Mouse (Mus musculus) liver, embryonic 14.5 days (tissue): ENCODE results near the gene Gm28035. TPM values are rescaled to one million over a fixed set of nuclear protein-coding genes. Genes with fewer than 3 reads are reported as not detected.

Experiments
- ATAC-seq: fragments of 200-750 bp; cut with Nextera tagmentation; 2 replicates; pipeline ENCODE4 v1.8.0; 2017; ENCODE audit warnings: moderate number of reproducible peaks, mild to moderate bottlenecking, moderate library complexity; ENCODE audit not compliant: insufficient read depth
- DNase-seq, 3 experiments: peaks; one replicate each; pipeline ENCODE4 v3.0.0-alpha.2; 2012 to 2013; ENCODE audit warnings: low read depth in 3 of 3, low spot score in 3 of 3
- H3K27ac ChIP-seq: fragments of 300-500 bp; sonication (generic); 2 replicates; pipeline ENCODE4 v1.5.1; 2014; ENCODE audit warnings: moderate library complexity, mild to moderate bottlenecking, control low read depth, inconsistent platforms
- H3K27me3 ChIP-seq: fragments of 300-500 bp; sonication (generic); 2 replicates; pipeline ENCODE4 v1.6.1; 2014; ENCODE audit warnings: mild to moderate bottlenecking, low read length, moderate library complexity; ENCODE audit not compliant: control insufficient read depth, insufficient read depth
- H3K36me3 ChIP-seq: fragments of 300-500 bp; sonication (generic); replicated peaks from 2 replicates; pipeline ENCODE4 v1.6.1; 2014; ENCODE audit warnings: low read depth; ENCODE audit not compliant: control insufficient read depth, insufficient read depth
- H3K4me1 ChIP-seq, 2 experiments: fragments of 200-500 bp in 1 of 2; fragments of 300-500 bp in 1 of 2; sonication (generic) in 1 of 2; replicated peaks; 2 replicates each; pipeline ENCODE4 v1.6.1; 2012 to 2014; ENCODE audit warnings: antibody characterized with exemption in 1 of 2, inconsistent platforms in 1 of 2, low read length in 1 of 2; ENCODE audit not compliant: control insufficient read depth in 2 of 2, insufficient read depth in 2 of 2
- H3K4me2 ChIP-seq: fragments of 300-500 bp; sonication (generic); 2 replicates; pipeline ENCODE4 v1.6.1; 2014; ENCODE audit warnings: low read depth, mild to moderate bottlenecking, control low read depth, moderate library complexity
- H3K4me3 ChIP-seq, 2 experiments: fragments of 200-500 bp in 1 of 2; fragments of 300-500 bp in 1 of 2; sonication (generic) in 1 of 2; 2 replicates each; pipeline ENCODE4 v1.5.1; 2012 to 2014; ENCODE audit warnings: low read depth in 2 of 2, low read length in 2 of 2, mild to moderate bottlenecking in 2 of 2, control low read depth in 1 of 2, inconsistent platforms in 1 of 2, moderate library complexity in 1 of 2; ENCODE audit not compliant: insufficient read depth in 1 of 2
- H3K9ac ChIP-seq: fragments of 300-500 bp; sonication (generic); replicated peaks from 2 replicates; pipeline ENCODE4 v1.6.1; 2014; ENCODE audit warnings: mild to moderate bottlenecking, control low read depth, moderate library complexity
- H3K9me3 ChIP-seq: fragments of 300-500 bp; sonication (generic); 2 replicates; pipeline ENCODE4 v1.6.1; 2016; ENCODE audit warnings: low read length, mixed read lengths; ENCODE audit not compliant: control insufficient read depth
- CTCF ChIP-seq: IDR thresholded peaks from 2 replicates; pipeline ENCODE4 v1.5.1; 2016; ENCODE audit warnings: antibody characterized with exemption, low read depth, control low read depth
- EP300 ChIP-seq: IDR thresholded peaks from 2 replicates; pipeline ENCODE4 v1.6.1; 2016; ENCODE audit warnings: antibody characterized with exemption, low read depth
- WGBS: fragments of 180-500 bp; shearing (Covaris S2); extraction: QIAGEN DNeasy Blood & Tissue Kit; methylation state at CpG from one replicate; pipeline ENCODE4 v1.1.7; 2014; ENCODE audit not compliant: insufficient replicate concordance; 5-methylcytosine and 5-hydroxymethylcytosine counted together
- polyA plus RNA-seq, 2 experiments: library from polyadenylated mRNA; depleted of rRNA in 1 of 2; stranded (reverse) in 1 of 2; unstranded in 1 of 2; fragments of >200 nt; fragmentation: Nextera tagmentation in 1 of 2; extraction: Ambion mirVana in 1 of 2; gene quantifications; 2 replicates each; pipeline versions ENCODE4 v1.2.1 to v1.2.3; 2012 to 2014

The Gm28035 gene
- polyA plus RNA-seq, 2 experiments: 1.1 TPM; not detected in 1

GRCm38 (mm10) chr2:30316955-30317354 is 76.6 kb downstream of the Gm28035 start:
- H3K4me1 ChIP-seq: no peaks in the 10 kb centered on the region
- no peak for TF ChIP-seq CTCF
- no peak for TF ChIP-seq EP300
- no peak overlapping the region for H3K27ac ChIP-seq
- no peak for DNase-seq
- H3K9me3 ChIP-seq: no peaks in the 10 kb centered on the region
- ATAC-seq: no peak
- H3K27me3 ChIP-seq: no peaks in the 10 kb centered on the region
- no peak overlapping the region for H3K4me2 ChIP-seq
- no peak overlapping the region for H3K9ac ChIP-seq
- WGBS: 83% methylated on average over 5 of the region's 5 CpGs
- H3K4me3 ChIP-seq: no peak overlapping the region
- H3K36me3 ChIP-seq: peaks cover 54% of the 10 kb centered on the region

GRCm38 (mm10) chr2:30319260-30319659 is 78.9 kb downstream of the Gm28035 start:
- Histone ChIP-seq H3K27ac (no peak overlapping the region), H3K4me1 (no peaks in the 10 kb centered on the region), H3K9me3 (no peaks in the 10 kb centered on the region), H3K4me2 (no peak overlapping the region), H3K36me3 (peaks cover 49% of the 10 kb centered on the region), H3K27me3 (no peaks in the 10 kb centered on the region), H3K4me3 (no peak overlapping the region), H3K9ac (no peak overlapping the region)
- DNase-seq (peak in 1 of 3 experiments; percentile 11), ATAC-seq (peak; percentile 51; the same call in 1 of the 2 replicates)
- TF ChIP-seq EP300: no peak
- no peak for TF ChIP-seq CTCF
- WGBS: 74% methylated on average over 4 of the region's 4 CpGs

DNA sequence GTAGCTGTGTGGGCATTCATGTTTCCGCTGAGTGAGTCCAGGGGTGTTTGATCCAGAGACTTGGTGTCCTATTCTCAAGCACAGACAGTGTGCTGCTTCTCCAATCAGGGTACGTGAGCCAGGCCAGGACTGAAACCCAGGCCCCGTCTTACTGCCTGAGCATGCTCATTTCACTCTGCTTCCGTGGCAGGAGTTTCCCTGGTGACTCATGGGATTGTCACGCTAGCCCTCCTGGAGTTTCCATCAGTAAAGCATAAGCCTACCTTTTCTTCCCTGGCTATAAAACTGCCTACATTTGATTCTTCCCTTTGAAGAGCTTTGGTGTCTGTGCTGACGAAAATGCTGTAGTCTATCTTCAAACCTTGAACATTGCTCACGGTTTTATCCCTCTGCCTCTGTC is 82.7 kb downstream of the Gm28035 start:
- H3K4me1 ChIP-seq: no peaks in the 10 kb centered on the region
- no peaks in the 10 kb centered on the region for H3K9me3 ChIP-seq
- DNase-seq (no peak), ATAC-seq (no peak)
- no peaks in the 10 kb centered on the region for H3K27me3 ChIP-seq
- TF ChIP-seq CTCF: no peak
- TF ChIP-seq EP300: no peak
- H3K4me2 ChIP-seq: no peak overlapping the region
- WGBS: 79% methylated on average over 7 of the region's 7 CpGs
- H3K4me3 ChIP-seq: no peak overlapping the region
- no peak overlapping the region for H3K9ac ChIP-seq
- no peak overlapping the region for H3K27ac ChIP-seq
- peaks cover 48% of the 10 kb centered on the region for H3K36me3 ChIP-seq

DNA sequence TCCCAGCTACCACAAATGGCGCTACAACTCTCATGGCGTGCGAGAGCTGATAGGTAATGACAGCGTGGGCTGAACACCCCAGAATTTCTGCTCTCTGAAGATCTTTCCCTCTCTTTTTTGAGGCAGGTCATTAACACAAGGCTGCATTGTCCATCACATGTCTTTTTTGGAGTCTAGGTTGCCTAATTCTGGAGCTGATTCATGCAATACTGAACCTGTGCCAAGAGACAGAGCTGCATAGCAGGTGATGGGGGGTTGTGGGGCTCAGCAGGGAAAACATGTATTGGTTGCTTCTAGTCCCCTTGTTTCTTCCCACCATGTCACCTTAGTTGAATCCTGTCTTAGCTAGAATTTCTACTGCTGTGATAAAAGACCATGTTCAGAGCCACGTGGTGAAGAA is 84.9 kb downstream of the Gm28035 start:
- H3K4me1 ChIP-seq: no peaks in the 10 kb centered on the region
- 82% methylated on average over 5 of the region's 5 CpGs for WGBS
- ATAC-seq: no peak
- peaks cover 60% of the 10 kb centered on the region for H3K36me3 ChIP-seq
- no peak overlapping the region for H3K27ac ChIP-seq
- TF ChIP-seq EP300 (no peak), CTCF (no peak)
- DNase-seq: no peak
- H3K9me3 ChIP-seq: no peaks in the 10 kb centered on the region
- H3K4me2 ChIP-seq: no peak overlapping the region
- H3K27me3 ChIP-seq: no peaks in the 10 kb centered on the region
- H3K4me3 ChIP-seq: no peak overlapping the region
- no peak overlapping the region for H3K9ac ChIP-seq

- ATAC-seq (no peak), DNase-seq (no peak)
- Histone ChIP-seq H3K4me2 (no peak overlapping the region), H3K4me3 (no peak overlapping the region), H3K9me3 (no peaks in the 10 kb centered on the region), H3K27me3 (no peaks in the 10 kb centered on the region), H3K9ac (no peak overlapping the region), H3K36me3 (peaks cover 77% of the 10 kb centered on the region), H3K4me1 (no peaks in the 10 kb centered on the region), H3K27ac (no peak overlapping the region)
- WGBS: 76% methylated on average over 7 of the region's 7 CpGs
- TF ChIP-seq EP300: no peak
- no peak for TF ChIP-seq CTCF
These were observed 86.9 kb downstream of the Gm28035 start for GRCm38 (mm10) chr2:30327276-30327675.

DNA sequence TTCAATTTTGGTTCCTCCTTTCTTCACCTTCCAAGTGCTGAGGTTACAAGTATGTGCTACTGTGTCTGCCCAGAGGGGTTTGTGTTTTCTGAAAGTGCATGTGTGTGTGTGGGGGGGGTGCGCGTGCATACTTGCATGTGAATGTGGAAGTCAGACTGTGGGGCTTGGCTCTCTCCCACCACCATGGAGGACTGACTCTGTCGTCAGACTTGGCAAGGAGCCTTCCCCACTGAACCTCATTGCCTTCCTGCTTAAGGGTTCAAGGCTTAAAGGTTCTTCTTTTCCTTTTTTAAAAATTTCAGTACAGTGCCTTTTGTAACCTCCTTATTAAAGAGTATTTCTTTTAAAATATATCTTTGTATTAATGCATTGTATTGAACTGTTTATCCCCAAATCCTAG is 88.4 kb downstream of the Gm28035 start:
- TF ChIP-seq EP300: no peak
- TF ChIP-seq CTCF: no peak
- Histone ChIP-seq H3K27ac (no peak overlapping the region), H3K4me1 (no peaks in the 10 kb centered on the region), H3K27me3 (no peaks in the 10 kb centered on the region), H3K4me3 (no peak overlapping the region), H3K4me2 (no peak overlapping the region), H3K36me3 (peaks cover 77% of the 10 kb centered on the region), H3K9ac (no peak overlapping the region), H3K9me3 (no peaks in the 10 kb centered on the region)
- WGBS: 80% methylated on average over 3 of the region's 3 CpGs
- DNase-seq (no peak), ATAC-seq (no peak)

Other genes starting within 250 kb of the Gm28035 start
- gene Wdr34, start 191.7 kb upstream of the Gm28035 start, polyA plus RNA-seq (2012; rRNA removed): 5.6 and 5.8 TPM in 2 replicates
- gene Wdr34, start 191.7 kb upstream of the Gm28035 start, polyA plus RNA-seq (2014; fragmentation: Nextera tagmentation; extraction: Ambion mirVana): 6.0 and 6.8 TPM in 2 replicates
- 56.1 and 159 TPM in 2 replicates for gene Set, start 183.2 kb upstream of the Gm28035 start, polyA plus RNA-seq (2012; rRNA removed)
- gene Set, start 183.2 kb upstream of the Gm28035 start, polyA plus RNA-seq (2014; fragmentation: Nextera tagmentation; extraction: Ambion mirVana): 179 and 189 TPM in 2 replicates
- 3.0 and 3.5 TPM in 2 replicates for gene Pkn3, start 162.9 kb upstream of the Gm28035 start, polyA plus RNA-seq (2012; rRNA removed)
- 1.8 and 2.0 TPM in 2 replicates for gene Pkn3, start 162.9 kb upstream of the Gm28035 start, polyA plus RNA-seq (2014; fragmentation: Nextera tagmentation; extraction: Ambion mirVana)
- 23.4 and 25.5 TPM in 2 replicates for gene Zdhhc12, start 146.9 kb upstream of the Gm28035 start, polyA plus RNA-seq (2012; rRNA removed)
- 17.4 and 21.5 TPM in 2 replicates for gene Zdhhc12, start 146.9 kb upstream of the Gm28035 start, polyA plus RNA-seq (2014; fragmentation: Nextera tagmentation; extraction: Ambion mirVana)
- gene Zer1, start 116.0 kb upstream of the Gm28035 start, polyA plus RNA-seq (2012; rRNA removed): 8.1 and 8.5 TPM in 2 replicates
- 1.9 and 2.0 TPM in 2 replicates for gene Zer1, start 116.0 kb upstream of the Gm28035 start, polyA plus RNA-seq (2014; fragmentation: Nextera tagmentation; extraction: Ambion mirVana)
- gene Tbc1d13, start 106.8 kb upstream of the Gm28035 start, polyA plus RNA-seq (2012; rRNA removed): 11.3 and 12.7 TPM in 2 replicates
- gene Tbc1d13, start 106.8 kb upstream of the Gm28035 start, polyA plus RNA-seq (2014; fragmentation: Nextera tagmentation; extraction: Ambion mirVana): 3.6 and 3.9 TPM in 2 replicates
- 11.9 and 15.1 TPM in 2 replicates for gene Endog, start 69.1 kb upstream of the Gm28035 start, polyA plus RNA-seq (2012; rRNA removed)
- gene Endog, start 69.1 kb upstream of the Gm28035 start, polyA plus RNA-seq (2014; fragmentation: Nextera tagmentation; extraction: Ambion mirVana): 19.1 and 20.3 TPM in 2 replicates
- gene Spout1, start 62.1 kb upstream of the Gm28035 start, polyA plus RNA-seq (2012; rRNA removed): 18.6 and 20.3 TPM in 2 replicates
- 18.7 and 25.2 TPM in 2 replicates for gene Spout1, start 62.1 kb upstream of the Gm28035 start, polyA plus RNA-seq (2014; fragmentation: Nextera tagmentation; extraction: Ambion mirVana)
- gene Kyat1, start 34.7 kb upstream of the Gm28035 start, polyA plus RNA-seq (2012; rRNA removed): 14.3 and 16.8 TPM in 2 replicates
- gene Kyat1, start 34.7 kb upstream of the Gm28035 start, polyA plus RNA-seq (2014; fragmentation: Nextera tagmentation; extraction: Ambion mirVana): 9.5 and 11.6 TPM in 2 replicates
- gene Lrrc8a, start 2.9 kb upstream of the Gm28035 start, polyA plus RNA-seq (2012; rRNA removed): 3.4 and 3.6 TPM in 2 replicates
- 10.8 and 11.8 TPM in 2 replicates for gene Lrrc8a, start 2.9 kb upstream of the Gm28035 start, polyA plus RNA-seq (2014; fragmentation: Nextera tagmentation; extraction: Ambion mirVana)
- 15.9 and 18.1 TPM in 2 replicates for gene Phyhd1, start 25.6 kb downstream of the Gm28035 start, polyA plus RNA-seq (2012; rRNA removed)
- gene Phyhd1, start 25.6 kb downstream of the Gm28035 start, polyA plus RNA-seq (2014; fragmentation: Nextera tagmentation; extraction: Ambion mirVana): 9.8 and 10.3 TPM in 2 replicates
- not detected in 2 replicates for gene Gm28038, start 40.5 kb downstream of the Gm28035 start, polyA plus RNA-seq (2012; rRNA removed)
- not detected in 2 replicates for gene Gm28038, start 40.5 kb downstream of the Gm28035 start, polyA plus RNA-seq (2014; fragmentation: Nextera tagmentation; extraction: Ambion mirVana)
- 4.6 and 5.1 TPM in 2 replicates for gene Dolk, start 45.8 kb downstream of the Gm28035 start, polyA plus RNA-seq (2012; rRNA removed)
- gene Dolk, start 45.8 kb downstream of the Gm28035 start, polyA plus RNA-seq (2014; fragmentation: Nextera tagmentation; extraction: Ambion mirVana): 10.9 and 11.4 TPM in 2 replicates
- gene Nup188, start 45.8 kb downstream of the Gm28035 start, polyA plus RNA-seq (2012; rRNA removed): 15.7 and 16.1 TPM in 2 replicates
- gene Nup188, start 45.8 kb downstream of the Gm28035 start, polyA plus RNA-seq (2014; fragmentation: Nextera tagmentation; extraction: Ambion mirVana): 19.1 and 20.8 TPM in 2 replicates
- gene Sh3glb2, start 118.8 kb downstream of the Gm28035 start, polyA plus RNA-seq (2012; rRNA removed): 22.2 and 23.1 TPM in 2 replicates
- gene Sh3glb2, start 118.8 kb downstream of the Gm28035 start, polyA plus RNA-seq (2014; fragmentation: Nextera tagmentation; extraction: Ambion mirVana): 13.6 and 15.4 TPM in 2 replicates
- gene Miga2, start 123.7 kb downstream of the Gm28035 start, polyA plus RNA-seq (2012; rRNA removed): 6.1 and 6.9 TPM in 2 replicates
- 5.3 and 5.8 TPM in 2 replicates for gene Miga2, start 123.7 kb downstream of the Gm28035 start, polyA plus RNA-seq (2014; fragmentation: Nextera tagmentation; extraction: Ambion mirVana)
- 17.0 and 23.1 TPM in 2 replicates for gene Dolpp1, start 151.7 kb downstream of the Gm28035 start, polyA plus RNA-seq (2012; rRNA removed)
- gene Dolpp1, start 151.7 kb downstream of the Gm28035 start, polyA plus RNA-seq (2014; fragmentation: Nextera tagmentation; extraction: Ambion mirVana): 13.5 and 17.4 TPM in 2 replicates
- gene Crat, start 175.2 kb downstream of the Gm28035 start, polyA plus RNA-seq (2012; rRNA removed): 14.6 and 15.0 TPM in 2 replicates
- gene Crat, start 175.2 kb downstream of the Gm28035 start, polyA plus RNA-seq (2014; fragmentation: Nextera tagmentation; extraction: Ambion mirVana): 27.4 and 27.9 TPM in 2 replicates
- 78.2 and 103 TPM in 2 replicates for gene Ptpa, start 175.5 kb downstream of the Gm28035 start, polyA plus RNA-seq (2012; rRNA removed)
- 63.3 and 63.5 TPM in 2 replicates for gene Ptpa, start 175.5 kb downstream of the Gm28035 start, polyA plus RNA-seq (2014; fragmentation: Nextera tagmentation; extraction: Ambion mirVana)
- 0.86 and 0.90 TPM in 2 replicates for gene Ier5l, start 233.7 kb downstream of the Gm28035 start, polyA plus RNA-seq (2012; rRNA removed)
- gene Ier5l, start 233.7 kb downstream of the Gm28035 start, polyA plus RNA-seq (2014; fragmentation: Nextera tagmentation; extraction: Ambion mirVana): 0.10 and 0.13 TPM in 2 replicates